Mouse (Mus musculus) MEL (cell line): ENCODE results near the gene Zfp280d.

Source experiments
- BHLHE40 ChIP-seq: IDR thresholded peaks from 2 replicates; pipeline ENCODE4 v1.6.1; 2012; ENCODE audit warnings: low read depth, mild to moderate bottlenecking, inconsistent platforms, low read length, improper control_type of control experiment, borderline replicate concordance
- CHD1 ChIP-seq: IDR thresholded peaks from 2 replicates; pipeline ENCODE4 v1.6.1; 2012; ENCODE audit warnings: low read depth, mild to moderate bottlenecking, inconsistent platforms, low read length, improper control_type of control experiment
- CHD2 ChIP-seq: IDR thresholded peaks from 2 replicates; pipeline ENCODE4 v1.6.1; 2011; ENCODE audit warnings: low read length, improper control_type of control experiment
- CTCF ChIP-seq, 3 experiments: IDR thresholded peaks in 2 of 3; conservative IDR thresholded peaks in 1 of 3; 2 replicates each; pipeline ENCODE4 v1.5.1; 2011 to 2012; ENCODE audit warnings: low read length in 3 of 3, low read depth in 2 of 3, mild to moderate bottlenecking in 2 of 3, improper control_type of control experiment in 1 of 3, inconsistent platforms in 1 of 3, mixed read lengths in 1 of 3, moderate library complexity in 1 of 3; ENCODE audit not compliant: control insufficient read depth in 1 of 3, insufficient read depth in 1 of 3, poor library complexity in 1 of 3, severe bottlenecking in 1 of 3
- EP300 ChIP-seq, 2 experiments: IDR thresholded peaks; 2 replicates each; pipeline ENCODE4 v1.6.1; 2011; ENCODE audit warnings: improper control_type of control experiment in 2 of 2, low read length in 2 of 2, low read depth in 1 of 2, mild to moderate bottlenecking in 1 of 2
- GATA1 ChIP-seq: IDR thresholded peaks from 2 replicates; pipeline ENCODE4 v1.6.1; 2011; ENCODE audit warnings: low read depth, low read length, improper control_type of control experiment
- MAFK ChIP-seq: IDR thresholded peaks from 2 replicates; pipeline ENCODE4 v1.6.1; 2011; ENCODE audit warnings: low read depth, mild to moderate bottlenecking, low read length, improper control_type of control experiment, borderline replicate concordance
- MAX ChIP-seq: IDR thresholded peaks from 2 replicates; pipeline ENCODE4 v1.6.1; 2011; ENCODE audit warnings: low read length, improper control_type of control experiment
- MAZ ChIP-seq: IDR thresholded peaks from 2 replicates; pipeline ENCODE4 v1.6.1; 2012; ENCODE audit warnings: low read depth, mild to moderate bottlenecking, inconsistent platforms, low read length, improper control_type of control experiment
- MEF2A ChIP-seq: IDR thresholded peaks from 2 replicates; pipeline ENCODE4 v1.6.1; 2014; ENCODE audit warnings: low read depth, mild to moderate bottlenecking, inconsistent platforms, low read length, improper control_type of control experiment; ENCODE audit not compliant: poor library complexity, insufficient replicate concordance, severe bottlenecking; ENCODE audit errors: extremely low read depth
- MXI1 ChIP-seq: IDR thresholded peaks from 2 replicates; pipeline ENCODE4 v1.6.1; 2011; ENCODE audit warnings: mild to moderate bottlenecking, low read depth, low read length, improper control_type of control experiment
- POLR2A ChIP-seq, 2 experiments: IDR thresholded peaks; 2 replicates each; pipeline ENCODE4 v1.6.1; 2011 to 2012; ENCODE audit warnings: low read length in 2 of 2, mild to moderate bottlenecking in 2 of 2, control low read depth in 1 of 2, improper control_type of control experiment in 1 of 2, low read depth in 1 of 2, moderate library complexity in 1 of 2; ENCODE audit not compliant: control insufficient read depth in 1 of 2, insufficient read depth in 1 of 2, poor library complexity in 1 of 2
- POLR2AphosphoS2 ChIP-seq: IDR thresholded peaks from 2 replicates; pipeline ENCODE4 v1.6.1; 2011; ENCODE audit warnings: low read length, improper control_type of control experiment
- TCF12 ChIP-seq: IDR thresholded peaks from 2 replicates; pipeline ENCODE4 v1.6.1; 2014; ENCODE audit warnings: low read depth, mild to moderate bottlenecking, inconsistent platforms, low read length, improper control_type of control experiment, moderate library complexity

DNA sequence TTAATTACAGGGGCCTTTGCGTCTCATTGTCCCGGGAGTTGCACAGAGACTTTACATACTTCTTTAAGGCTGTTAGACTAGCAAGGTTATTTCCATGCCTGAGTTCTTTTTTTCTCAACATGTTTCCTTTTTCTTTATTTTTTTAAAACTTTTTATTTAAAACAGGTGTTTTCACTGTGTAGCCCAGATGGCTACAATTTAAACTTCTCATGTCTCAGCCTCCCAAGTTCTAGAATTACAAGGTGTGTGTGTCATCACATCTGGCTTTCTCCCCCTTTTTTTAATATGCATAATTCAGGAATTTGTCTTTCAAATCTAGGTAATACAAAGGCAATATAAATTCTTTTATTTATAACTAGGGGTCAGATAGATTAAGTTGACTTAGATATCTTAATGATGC lies 58.6 kb downstream of the Zfp280d start:
- no peak for TF ChIP-seq MEF2A
- TF ChIP-seq TCF12, result no peak
- TF ChIP-seq POLR2A (IDR thresholded peaks at IDR 0.05; ENCODE audit: control insufficient read depth in 1 of 2, insufficient read depth in 1 of 2, low read depth in 1 of 2, low read length in 2 of 2, poor library complexity in 1 of 2), result no peak
- TF ChIP-seq GATA1, result no peak
- TF ChIP-seq MAZ, result no peak
- TF ChIP-seq BHLHE40, result no peak
- TF ChIP-seq MAFK, result no peak
- no peak for TF ChIP-seq POLR2AphosphoS2
- no peak for TF ChIP-seq EP300 (IDR thresholded peaks at IDR 0.05; ENCODE audit: low read depth in 1 of 2, low read length in 2 of 2)
- TF ChIP-seq CTCF (IDR thresholded peaks at IDR 0.05 in 2 of 3, conservative IDR thresholded peaks at IDR 0.05 in 1 of 3; ENCODE audit: control insufficient read depth in 1 of 3, insufficient read depth in 1 of 3, low read depth in 2 of 3, low read length in 3 of 3, poor library complexity in 1 of 3, severe bottlenecking in 1 of 3), result no peak
- no peak for TF ChIP-seq CHD2
- no peak for TF ChIP-seq MXI1
- TF ChIP-seq MAX, result no peak
- TF ChIP-seq CHD1, result no peak
